Mouse (Mus musculus) neutrophil, adult 5-6 weeks (primary cell): ENCODE measurements around the gene Ctrb1. TPM values are rescaled to one million over a fixed set of nuclear protein-coding genes. Genes with fewer than 3 reads are reported as not detected.

ENCODE experiments used
- ATAC-seq: fragments of 151-379, 151-347 bp; 2 replicates; pipeline ENCODE4 v1.8.0; 2017; ENCODE audit warnings: mild to moderate bottlenecking, moderate TSS enrichment; ENCODE audit not compliant: insufficient number of reproducible peaks, poor library complexity, low FRiP score, severe bottlenecking; ENCODE audit errors: extremely low read depth
- total RNA-seq: library from RNA; stranded (forward); fragments of 200-1000 nt; gene quantifications from 2 replicates; pipeline ENCODE4 v1.2.3, GENCODE M21; 2017

The Ctrb1 gene
- total RNA-seq, 1 experiment from 2014 or later, result not detected

DNA sequence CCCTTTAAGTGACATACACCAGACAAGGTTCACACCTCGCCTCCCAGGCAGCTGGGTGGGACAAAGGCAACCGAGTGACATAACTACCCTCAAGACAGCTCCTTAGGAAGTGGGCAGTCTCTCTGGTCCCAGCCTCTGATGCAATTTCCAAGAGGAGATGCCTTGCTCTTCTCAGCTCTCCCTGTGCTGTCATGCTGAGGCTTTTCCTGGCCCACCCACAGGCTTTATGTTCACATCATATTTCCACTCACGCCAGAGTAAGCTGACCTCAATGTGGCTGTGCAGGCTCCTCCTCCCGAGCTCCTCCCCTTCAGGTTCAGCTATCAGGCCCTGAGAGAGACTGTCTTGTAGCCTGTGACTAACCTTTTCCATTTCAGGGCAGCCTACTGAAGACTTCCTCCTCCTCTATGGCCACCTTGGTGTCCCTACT, 29.3 kb upstream of the Ctrb1 start:
- ATAC-seq, result no peak; the same call in 1 of the 2 replicates

DNA sequence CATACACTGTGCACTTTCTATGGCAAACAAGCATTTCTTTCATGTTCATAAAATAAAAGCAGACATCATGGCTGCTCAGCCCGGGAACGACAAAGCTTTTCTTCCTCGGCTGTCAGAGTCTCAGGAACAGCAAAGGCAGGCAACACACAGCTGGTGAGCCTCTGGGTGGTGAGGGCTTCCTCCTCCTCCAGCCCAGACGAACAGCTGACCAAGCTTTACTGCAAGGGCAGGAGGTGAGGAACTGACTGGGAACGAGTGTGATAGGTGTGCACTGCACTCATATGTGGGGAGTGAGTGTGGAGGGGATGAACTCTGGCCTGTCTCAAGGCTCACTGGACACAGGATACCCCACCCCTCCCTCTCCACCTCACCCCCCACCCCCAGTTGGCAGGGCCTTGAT, 28.1 kb upstream of the Ctrb1 start:
- no peak for ATAC-seq

DNA sequence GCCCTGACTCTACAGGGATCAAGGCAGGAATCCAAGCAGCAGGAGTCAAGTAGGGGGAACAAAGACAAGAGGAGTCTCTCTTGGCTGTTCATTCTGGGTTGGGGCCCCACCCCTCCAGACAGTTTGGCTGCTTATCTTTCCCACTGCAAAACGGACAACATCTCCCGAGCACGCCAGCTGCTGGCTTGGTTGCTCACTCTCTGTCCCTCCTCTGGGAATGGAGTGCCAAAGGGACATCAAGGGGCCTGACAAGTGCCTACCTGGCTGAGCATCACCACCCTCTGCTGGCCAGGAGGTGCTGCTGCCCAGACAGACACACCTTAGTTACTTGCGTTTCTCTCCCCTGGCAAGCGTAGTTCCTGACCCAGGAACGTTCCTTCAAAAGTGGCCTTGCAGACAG, 27.1 kb upstream of the Ctrb1 start:
- ATAC-seq, result no peak

DNA sequence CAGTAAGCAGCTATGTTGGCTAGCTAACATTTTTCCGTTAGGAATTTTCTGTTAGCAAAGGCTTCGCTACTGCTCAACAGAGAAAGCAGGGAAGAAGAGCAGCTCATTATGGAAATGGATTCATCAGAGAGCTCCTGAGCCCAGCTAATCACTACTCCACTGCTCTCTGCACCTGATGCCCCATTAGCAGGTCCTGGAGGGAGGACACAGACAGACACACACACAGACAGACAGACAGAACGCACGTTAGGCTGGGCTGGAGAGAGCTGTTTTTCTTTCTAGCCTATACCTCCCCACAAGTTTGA, 26.6 kb upstream of the Ctrb1 start:
- ATAC-seq, result no peak

DNA sequence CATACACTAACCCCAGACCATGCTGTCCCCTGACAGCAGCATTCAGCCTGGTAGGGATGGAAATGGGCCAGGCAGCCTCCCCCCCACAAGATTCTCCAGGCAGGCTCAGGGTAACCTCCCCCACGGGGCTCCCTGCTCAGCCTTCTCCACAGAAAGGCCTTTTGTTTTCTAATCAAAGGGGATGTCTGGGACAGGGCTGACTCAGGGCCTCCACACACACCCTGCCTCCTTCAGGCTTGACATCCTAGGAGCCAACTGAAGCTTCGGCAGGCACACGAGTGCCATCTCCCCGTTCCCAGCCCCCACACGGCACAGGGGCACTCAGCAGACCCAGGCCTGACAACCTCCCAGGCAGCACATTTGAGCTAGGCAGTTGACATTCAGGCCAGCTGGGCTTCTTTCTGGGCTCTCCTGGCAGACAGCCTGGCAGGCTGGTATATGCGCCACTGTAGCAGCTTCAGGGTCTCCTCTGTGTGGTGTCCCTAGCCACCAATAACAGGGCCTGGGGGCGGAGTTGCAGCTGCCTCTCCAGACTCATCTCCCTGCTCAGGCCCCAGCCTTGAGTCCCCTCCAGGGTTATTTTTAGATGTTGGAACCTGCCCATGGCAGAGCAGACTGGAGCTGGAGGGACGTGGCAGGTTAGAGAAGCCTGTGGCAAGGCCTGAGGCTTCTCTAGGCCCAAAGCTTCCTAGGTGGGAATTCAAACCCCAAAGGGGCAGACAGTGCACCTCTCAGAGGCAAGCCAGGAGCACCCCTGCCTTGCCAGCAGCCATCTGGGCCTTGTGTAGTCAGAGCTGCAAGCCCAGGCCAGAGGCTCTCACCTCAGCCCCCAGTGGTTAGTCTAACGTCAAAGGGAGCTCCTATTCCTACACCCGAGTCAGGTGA, 26.0 kb upstream of the Ctrb1 start:
- ATAC-seq, result no peak

DNA sequence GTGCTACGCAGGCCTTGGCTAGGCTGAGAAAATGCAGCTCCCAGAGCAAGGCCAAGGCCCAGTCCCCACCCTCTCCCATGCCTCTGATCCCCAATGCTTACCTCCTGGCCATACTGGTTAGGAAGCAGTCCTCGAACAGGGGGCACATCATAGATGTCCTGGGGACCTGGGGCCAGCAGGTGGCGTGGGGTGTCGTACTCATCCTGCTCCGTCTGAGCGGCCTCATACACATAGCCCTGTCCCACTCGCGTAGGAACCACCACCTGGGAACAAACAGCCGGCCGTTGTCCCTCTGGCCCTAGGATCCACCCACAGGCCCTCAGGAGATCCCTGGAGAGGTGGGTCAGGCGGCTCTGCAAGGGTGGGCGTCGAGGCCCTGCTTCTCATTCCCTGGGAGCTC, 24.7 kb upstream of the Ctrb1 start:
- ATAC-seq, result no peak

DNA sequence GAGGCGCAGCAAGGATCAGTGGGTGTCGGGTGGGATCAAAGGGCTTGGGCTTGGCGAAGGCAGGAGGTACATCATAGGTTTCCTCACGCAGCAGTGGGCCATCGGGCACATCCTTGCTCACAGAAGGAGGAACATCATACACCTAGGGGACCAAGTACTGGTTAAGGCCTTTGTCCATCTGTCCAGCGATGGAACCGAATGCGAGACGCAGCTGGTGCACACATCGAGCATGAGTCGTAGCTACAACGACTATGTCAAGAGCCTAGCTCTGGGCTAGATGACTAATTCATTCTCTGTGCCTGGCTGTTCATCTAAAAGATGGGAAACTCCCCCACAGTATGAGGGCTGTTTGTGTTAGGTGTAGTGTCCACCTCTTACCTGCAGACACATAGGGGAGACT, 23.5 kb upstream of the Ctrb1 start:
- ATAC-seq, result no peak

DNA sequence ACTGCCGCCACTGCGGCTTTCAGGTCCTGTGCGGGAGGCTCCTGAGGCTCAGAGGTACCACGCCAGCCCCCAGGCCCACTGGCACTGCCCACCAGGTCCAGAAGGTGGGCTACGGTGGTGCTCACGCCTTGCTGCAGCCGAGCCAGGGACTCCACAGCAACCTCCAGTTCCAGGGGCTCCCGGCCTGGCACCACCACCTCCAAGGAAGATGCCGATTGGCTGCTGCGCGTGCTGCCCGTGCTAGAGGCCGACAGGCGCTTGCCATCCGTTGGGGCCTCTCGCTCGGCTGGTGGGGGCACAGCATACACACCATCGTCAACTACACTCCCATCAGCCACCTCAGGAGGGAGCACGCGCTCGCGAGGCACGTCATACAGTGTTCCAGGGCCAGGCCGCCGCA, 23.0 kb upstream of the Ctrb1 start:
- ATAC-seq, result no peak

DNA sequence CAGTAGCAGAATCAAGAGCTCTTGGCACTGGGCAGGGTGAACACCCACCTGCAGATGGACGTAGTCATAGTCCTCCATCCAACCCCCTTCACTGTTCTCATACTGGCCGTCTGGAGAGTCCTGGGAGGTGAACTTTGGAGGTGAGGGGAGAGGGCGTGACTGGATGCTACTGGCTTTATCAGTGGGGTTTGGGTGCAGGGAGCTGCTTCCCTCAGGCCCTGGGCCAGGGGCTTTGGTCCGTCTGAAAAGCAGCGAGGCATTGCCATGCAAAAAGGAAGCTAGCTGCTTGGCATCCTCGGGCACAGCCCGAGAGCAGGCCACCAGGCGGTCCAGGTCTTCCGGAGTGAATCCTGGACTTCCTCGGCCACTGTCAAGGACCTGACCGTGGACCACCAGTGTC, 22.5 kb upstream of the Ctrb1 start:
- ATAC-seq, result no peak

DNA sequence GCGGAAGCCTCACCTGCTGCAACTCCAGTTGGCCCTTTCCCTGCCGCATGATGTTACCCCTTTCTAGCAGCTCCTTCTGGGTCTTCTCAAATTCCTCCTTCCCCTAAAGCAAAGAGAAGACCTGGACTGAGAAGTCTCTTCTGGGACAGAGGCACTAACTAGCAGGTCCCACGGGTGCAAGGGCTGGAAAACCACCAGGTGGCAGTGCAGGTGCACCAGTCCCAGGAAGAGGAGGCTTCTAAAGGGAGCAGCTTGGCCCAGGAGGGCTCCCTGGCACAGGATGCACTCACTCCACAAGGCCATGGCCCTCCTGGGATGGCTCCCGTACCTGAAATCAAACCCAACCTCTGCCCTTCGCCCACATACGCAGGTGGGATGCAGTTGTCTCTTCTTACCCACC, 21.8 kb upstream of the Ctrb1 start:
- no peak for ATAC-seq

DNA sequence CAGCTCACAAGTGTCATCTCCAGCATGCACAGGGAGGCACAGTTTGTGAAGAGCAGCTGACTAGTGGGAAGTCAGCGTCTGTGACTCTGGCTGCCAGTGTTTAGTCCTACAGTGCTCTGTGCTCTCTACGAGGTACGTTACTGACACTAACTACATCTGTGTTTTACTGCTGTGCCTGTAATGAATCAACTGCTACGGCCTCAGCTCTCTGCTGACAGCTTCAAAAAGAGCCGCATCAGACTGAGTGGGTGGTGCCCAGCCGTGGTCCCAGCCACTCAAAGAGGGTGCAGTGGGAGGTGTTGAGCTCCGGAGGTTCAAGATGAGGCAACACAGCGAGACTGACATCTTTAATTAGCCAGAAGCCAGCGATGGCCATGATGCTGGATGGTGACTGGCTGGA, 21.3 kb upstream of the Ctrb1 start:
- ATAC-seq, result no peak

DNA sequence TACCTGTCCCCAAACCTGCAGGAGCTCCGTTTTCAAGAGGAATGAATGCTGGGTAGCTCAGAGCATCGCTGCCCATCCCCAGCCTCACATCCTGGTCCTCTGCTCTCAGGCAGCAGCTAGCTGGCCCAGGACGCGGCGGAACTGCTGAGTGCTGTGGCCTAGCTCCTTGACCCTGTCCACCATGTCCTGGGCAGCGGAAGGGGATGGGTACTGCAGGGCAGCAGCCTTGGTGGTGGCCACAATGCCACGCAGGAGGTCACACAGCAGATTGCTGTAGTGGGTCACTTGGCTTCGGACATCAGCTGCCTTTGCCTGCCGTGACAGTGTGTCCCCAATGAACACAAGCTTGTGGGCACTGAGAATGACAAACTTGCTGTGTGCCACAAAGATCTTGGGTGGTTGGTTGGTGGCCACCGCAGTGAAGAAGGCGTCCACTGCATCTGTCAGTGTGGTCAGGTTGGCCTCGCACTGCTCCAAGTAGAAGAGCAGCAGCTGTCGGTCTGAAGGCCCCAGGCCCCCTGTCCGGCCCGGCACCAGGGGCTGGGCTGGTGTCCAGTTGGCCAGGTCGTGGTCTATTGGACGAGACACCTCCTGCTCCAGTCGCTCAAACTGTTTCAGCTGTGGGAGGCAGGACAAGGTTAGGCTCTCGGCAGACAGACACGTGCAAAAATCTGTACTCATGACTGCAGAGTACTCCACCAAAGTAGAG, 20.1 kb upstream of the Ctrb1 start:
- no peak for ATAC-seq

DNA sequence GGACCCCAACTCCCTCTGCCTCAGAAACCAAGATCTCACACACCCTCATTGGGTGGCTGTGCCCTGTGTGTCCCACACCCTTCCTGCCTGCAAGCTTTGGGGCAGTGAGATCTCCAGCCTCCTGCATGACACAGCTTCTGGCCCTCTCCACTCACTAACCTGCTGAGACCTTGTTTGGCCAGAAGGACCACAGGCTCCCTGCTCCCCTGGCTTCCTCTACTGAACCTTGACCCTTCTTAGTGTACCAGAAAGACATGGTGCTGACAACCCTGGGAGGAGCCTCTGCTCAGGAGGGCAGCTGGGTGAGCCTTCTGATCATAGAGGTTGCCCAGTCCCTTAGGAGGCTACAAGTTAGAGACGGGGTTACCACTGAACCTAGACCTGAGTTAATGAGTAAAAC, 18.4 kb upstream of the Ctrb1 start:
- ATAC-seq, result no peak

DNA sequence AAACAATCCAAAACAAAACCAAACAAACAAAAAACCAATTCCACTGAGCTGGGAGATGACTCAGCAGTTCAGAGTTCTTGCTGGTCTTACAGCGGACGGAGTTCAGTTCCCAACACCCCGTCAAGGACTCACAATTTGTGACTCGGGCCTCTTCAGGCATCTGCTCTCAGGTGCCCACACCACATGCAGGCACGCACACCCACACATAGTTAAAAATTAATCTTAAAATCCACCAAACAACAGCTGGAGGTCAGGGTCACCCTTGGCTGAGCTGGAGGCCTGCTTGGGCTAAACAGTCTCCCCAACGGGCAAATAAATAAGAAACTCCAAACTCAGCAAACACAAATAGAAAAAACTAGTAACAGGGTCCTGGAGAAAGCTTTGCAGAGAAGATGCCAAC, 17.5 kb upstream of the Ctrb1 start:
- ATAC-seq, result no peak

DNA sequence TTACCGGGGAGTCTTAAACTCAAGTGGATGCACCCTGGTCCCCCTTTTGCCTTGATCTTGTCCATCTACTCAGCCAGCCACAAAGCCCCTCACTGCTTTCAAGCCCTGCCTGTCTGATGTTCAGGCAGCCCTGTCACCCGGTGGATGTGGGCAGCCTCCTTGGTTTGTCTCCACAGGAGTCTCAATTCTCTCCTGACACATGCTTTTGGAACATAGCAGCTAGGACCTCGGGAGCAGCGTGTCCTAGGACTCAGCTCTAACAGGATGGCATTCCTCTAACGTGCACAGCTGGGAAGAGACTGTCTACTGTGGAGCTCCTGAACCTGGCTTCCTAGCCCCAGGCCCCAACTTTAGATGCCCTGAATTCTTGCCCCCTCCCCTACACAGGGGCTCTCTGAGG, 14.9 kb upstream of the Ctrb1 start:
- ATAC-seq, result no peak

DNA sequence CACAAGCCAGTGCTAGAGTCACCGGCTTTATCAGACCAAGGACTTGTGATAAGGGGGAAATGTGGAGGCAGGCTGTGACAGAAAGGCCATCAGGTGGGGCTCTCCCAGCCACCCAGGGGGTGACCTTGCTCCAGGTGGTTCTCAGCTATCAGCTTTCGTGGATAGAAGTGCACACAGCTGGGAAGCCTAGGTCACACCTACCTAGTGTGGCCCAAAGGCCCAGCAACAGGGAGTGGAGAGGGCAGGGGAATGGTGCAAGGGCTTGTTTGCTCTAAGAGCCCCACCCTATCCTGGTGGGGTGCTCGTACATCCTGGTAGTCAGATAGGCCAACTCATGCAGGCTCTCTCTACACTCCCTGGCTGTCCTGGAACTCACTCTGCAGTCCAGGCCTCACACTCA, 14.4 kb upstream of the Ctrb1 start:
- no peak for ATAC-seq

DNA sequence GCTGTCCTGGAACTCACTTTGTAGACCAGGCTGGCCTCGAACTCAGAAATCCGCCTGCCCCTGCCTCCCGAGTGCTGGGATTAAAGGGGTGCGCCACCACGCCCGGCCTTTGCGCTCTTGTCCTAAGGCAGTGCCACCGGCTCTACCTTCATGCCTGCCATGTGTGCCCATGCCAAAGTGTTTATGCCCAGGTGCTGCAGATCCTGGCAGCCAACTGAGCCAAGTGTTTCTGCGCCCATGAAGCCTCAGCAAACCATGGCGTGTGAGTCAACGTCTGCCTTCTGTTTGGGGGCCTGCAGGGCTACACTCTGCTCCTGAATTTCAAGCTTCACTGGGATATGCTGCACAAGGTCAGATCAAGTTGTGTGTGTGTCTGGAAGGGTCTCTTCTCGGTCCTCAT, 13.8 kb upstream of the Ctrb1 start:
- ATAC-seq, result no peak

DNA sequence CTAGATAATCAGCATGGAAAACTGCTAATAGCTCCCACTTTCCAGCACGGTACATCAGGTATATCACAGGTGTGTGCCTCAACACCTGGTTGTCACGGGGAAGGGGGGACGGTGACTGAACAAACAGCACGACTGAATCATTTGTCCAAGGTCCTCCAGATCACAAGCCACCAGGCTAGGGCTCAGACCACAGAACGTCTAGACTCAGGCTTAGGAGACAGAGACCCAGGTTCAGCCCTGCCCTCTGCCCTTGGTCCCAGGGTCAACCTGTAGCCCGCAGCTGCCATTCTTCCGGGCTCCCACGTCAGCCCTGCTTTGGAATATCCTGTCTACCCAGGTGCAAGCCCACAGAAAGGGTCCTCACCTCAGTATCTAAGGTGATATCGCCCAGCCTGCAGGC, 10.6 kb upstream of the Ctrb1 start:
- no peak for ATAC-seq

DNA sequence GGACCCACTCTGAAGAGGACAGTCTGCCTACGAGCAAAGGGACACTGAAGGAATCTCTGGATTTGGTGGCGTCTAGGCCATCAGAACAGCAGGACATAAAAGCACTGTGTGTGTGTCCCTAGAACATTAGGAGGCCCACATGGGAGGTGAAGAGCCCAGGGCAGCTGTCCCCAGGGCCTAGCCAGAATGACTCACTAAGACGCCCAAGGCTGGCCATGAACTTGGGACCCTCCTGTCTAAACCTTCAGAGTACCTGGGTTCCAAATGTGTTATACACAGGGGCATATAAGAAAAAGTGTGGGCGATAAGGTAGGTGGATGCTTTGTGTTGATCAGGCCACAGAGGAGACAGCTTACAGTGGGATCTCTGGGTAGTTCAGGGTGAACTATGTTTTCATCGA, 9.9 kb upstream of the Ctrb1 start:
- ATAC-seq, result no peak

DNA sequence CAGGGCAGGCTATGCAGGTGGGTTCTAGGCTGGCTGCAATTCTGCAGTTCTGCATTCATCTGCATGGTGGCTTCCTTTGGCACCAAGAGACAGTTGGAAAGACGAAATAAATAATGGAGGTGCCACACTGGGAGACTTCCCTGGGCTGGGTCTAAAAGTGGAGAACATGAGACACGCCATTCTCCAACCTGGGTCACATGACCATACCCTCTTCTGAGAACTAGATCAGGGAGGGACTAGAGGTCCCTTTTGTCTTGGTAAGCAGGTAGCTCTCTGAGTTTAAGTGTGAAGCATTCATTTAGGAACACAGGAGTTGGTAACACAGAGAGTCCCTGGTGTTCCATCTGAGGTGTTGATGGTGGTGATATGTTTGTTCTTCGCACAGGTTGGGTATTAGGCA, 9.4 kb upstream of the Ctrb1 start:
- no peak for ATAC-seq

DNA sequence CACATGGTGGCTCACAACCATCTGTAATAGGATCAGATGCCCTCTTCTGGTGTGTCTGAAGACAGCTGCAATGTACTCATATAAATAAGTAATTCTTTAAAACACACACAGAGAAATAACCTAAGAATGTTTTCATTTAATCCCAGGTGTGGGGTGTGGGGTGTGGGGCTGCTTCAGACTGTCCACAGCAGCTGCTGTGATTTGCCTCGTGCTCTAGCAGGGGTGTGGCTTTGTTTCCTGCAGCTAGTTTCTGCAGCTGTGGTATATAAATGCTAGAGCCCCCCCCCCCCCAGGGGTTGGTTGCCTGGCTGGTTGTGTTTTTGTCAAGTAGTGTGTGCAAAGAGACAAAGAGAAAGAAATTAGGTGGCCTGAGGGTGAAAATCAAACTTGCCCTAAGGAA, 8.2 kb upstream of the Ctrb1 start:
- no peak for ATAC-seq
